Mouse (Mus musculus): Measurements from ENCODE around the gene Gm10697. TPM values are rescaled to one million over a fixed set of nuclear protein-coding genes. Genes with fewer than 3 reads are reported as not detected.
"Not testable (repeated sequence)": the region's sequence is repeated elsewhere in the genome, so short reads cannot be mapped to it uniquely, and the experiment has no call there.

The Gm10697 gene
- not detected for total RNA-seq (2022)

DNA sequence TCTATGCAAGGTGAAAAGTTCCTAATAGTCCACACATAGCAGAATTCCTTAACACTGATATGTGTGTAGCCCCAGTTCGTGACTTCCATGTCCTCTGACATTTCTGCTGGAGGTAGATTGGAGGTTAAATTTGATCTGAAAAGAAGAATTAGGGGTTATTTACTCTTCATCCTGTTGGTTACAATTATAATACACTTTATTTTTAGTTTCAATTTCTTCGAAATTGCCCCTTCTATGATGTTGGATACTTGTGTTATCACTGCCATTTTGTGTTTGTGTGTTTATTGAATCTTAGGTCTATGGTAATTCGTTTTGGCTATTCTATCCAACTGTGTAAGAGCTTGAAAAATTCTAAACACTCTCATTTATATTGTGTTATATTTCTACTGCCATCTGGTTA is at the start of gene Gm10697:
TSS of gene Gm10697 (minus strand) at position 101 of the 400 bp plus-strand sequence.
- not testable (repeated sequence) for DNase-seq (ENCODE audit: low spot score in 2 of 2)

DNA sequence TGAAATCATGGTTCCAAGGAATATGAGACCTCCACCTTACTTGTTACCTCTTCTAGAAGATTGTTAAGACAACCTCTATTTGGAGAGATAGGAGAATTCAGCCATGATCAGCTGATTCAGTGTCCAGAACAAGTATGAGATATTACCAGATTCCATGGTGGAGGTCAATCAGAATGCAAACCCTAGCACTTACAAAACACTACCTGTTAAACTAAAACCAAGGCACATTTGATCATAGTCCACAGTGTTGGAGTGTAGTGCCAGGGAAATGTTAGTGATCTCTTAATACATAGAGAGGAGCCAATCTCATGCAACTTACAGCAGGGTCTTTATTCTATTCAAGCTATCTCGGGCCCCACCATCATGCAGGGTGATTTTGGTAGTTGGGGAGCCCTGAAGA is 42.6 kb upstream of the Gm10697 start:
- not testable (repeated sequence) for DNase-seq (ENCODE audit: low spot score in 2 of 2)

DNA sequence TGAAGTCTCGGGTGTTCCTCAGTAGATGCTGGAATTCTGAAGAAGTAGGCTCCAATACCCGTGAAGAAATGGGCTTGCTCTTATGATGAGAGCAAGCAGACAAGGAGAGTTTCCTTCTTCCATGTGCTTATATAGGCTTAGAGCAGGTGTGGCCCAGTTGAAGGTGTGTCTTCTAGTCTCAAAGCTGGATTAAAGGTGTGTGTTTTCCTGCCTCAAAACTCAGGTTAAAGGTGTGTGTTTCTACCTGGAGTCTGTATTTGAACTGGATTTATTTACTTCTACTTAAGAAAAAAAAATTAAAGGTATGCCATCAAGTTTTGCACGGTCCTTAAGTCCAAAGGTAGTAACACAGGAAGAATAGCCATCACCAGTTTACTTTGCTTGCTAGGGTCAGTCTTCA is 17.7 kb downstream of the Gm10697 start, which contains the start of gene Gm9125:
TSS of gene Gm9125 (minus strand) at position 101 of the 400 bp plus-strand sequence.
- DNase-seq (ENCODE audit: low spot score in 2 of 2), result not testable (repeated sequence)

DNA sequence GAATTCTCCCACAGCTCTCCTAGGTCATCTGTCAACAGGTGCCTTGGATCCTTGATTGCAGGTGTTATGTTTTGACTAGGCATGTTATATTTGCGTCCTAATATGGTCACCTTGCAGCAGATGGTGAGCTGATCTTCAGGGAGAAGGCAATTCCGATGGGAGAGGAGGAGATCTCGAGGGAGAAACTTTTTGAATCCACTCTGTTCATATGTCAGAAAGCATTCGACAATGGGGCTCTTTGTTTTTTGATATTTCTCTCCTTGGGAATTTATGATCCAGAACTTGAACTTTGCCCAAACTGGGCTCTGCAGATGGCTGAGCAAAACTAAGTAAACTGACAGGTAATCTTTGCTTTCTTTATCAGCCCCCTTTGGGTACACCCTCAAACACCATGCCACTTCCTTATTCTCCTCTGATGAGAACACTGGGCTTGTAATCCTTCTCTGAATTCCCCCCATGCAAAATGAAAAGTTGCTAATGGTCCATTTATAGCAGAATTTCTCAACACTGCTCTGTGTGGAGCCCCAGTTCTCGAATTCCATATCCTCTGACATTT is 22.8 kb downstream of the Gm10697 start:
- not testable (repeated sequence) for DNase-seq (ENCODE audit: low spot score in 2 of 2)

DNA sequence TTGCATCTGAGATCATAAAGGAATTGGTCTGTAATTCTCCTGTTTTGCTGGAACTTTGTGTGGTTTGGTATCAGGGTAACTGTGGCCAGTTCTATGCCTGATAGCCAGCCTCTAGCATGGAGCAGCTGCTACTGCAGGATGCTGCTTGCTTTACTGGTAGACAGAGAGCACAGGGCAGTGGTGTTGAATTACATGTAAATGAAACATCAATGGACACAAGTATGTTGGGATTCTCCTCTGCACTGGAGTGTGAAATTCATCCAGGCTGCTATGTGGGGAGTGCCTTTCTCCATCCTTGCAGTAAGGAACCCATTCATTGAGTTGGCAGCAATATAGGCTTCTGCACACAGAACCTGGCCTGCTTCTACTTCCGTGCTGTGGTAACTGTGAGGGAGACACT is 34.2 kb downstream of the Gm10697 start:
- DNase-seq (ENCODE audit: low spot score in 2 of 2), result not testable (repeated sequence)

DNA sequence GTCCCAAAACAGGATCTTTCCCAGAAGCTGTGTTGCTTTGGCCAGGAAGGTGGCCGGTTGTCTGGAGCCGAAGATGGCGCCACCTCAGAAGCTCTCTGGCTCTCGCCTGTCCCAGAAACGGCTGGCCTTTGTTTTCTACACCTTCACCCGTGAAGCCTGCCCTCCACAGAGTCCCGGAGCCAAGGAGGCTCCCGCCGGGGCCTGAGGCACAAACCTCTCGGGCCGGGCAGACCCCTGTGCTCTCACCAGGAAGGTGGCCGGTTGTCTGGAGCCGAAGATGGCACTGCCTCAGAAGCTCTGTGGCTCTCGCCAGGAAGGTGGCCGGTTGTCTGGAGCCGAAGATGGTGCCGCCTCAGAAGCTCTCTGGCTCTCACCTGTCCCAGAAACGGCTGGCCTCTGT is 38.0 kb downstream of the Gm10697 start:
- DNase-seq (ENCODE audit: low spot score in 2 of 2), result not testable (repeated sequence)

Other genes with a start within 250 kb of the Gm10697 start
- gene Tdpoz3, start 246.6 kb downstream of the Gm10697 start, total RNA-seq (2022), result not detected
- not detected for gene Gm9117, start 129.1 kb downstream of the Gm10697 start, total RNA-seq (2022)
- gene Tdpoz5, start 111.3 kb downstream of the Gm10697 start, total RNA-seq (2022), result not detected
- gene Gm9125, start 17.8 kb downstream of the Gm10697 start, total RNA-seq (2022), result not detected
- not detected for gene Gm10696, start 105.5 kb upstream of the Gm10697 start, total RNA-seq (2022)
- gene Gm5286, start 124.1 kb upstream of the Gm10697 start, total RNA-seq (2022), result not detected
- not detected for gene Gm4778, start 191.4 kb upstream of the Gm10697 start, total RNA-seq (2022)
- 10 to 100 TPM; 18.6 to 21.8 (median 20.3) TPM for gene Them4, start 237.4 kb upstream of the Gm10697 start, total RNA-seq (2022)

Measured in left cerebral cortex, adult 8-10 months (tissue).